In the genomic region with DNA sequence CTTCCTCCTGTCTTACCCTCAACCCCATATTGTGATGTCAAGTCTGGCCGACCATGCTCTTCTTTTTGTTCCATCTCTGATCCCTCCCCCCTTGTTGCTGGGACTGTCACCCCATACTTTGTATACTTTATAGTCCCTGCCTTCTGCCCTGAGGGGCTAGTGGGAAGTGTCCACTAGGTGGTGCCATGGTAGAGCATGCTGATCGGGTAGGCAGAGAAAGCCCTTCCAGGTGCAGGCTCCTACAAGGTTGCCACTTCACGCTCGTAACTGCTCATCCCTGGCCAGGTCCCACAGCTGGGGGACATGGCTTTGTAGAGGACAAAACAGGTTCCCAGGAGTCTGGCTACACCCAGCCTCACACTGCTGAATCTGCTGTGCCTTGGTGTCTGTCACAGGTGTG, we compare ENCODE assay signal across 9 mouse cellular contexts. TPM values are rescaled to one million over a fixed set of nuclear protein-coding genes. Genes with fewer than 3 reads are reported as not detected.
DNase-seq lines count a peak whose midpoint lies in the region; ATAC-seq and TF ChIP-seq lines count a peak whose summit lies in the region.
"Had no signal": no experiment of that assay in that cellular context is flagged by ENCODE, and none has a peak within 500 bp of the region (broad histone marks: within the 10 kb centered on the region; RNA-seq: fewer than 3 reads in every experiment).

No protein-coding gene starts in this region.

- H3K9ac ChIP-seq in forebrain, postnatal 0 days: no peak overlapping the region
- H3K9ac ChIP-seq in forebrain, embryonic 15.5 days (replicated peaks): no peak overlapping the region
- no peak overlapping the region for H3K9ac ChIP-seq in intestine, postnatal 0 days (ENCODE audit: low read depth, low read length)
- H3K9ac ChIP-seq: midbrain, embryonic 12.5 days had no signal

- H3K4me2 ChIP-seq in forebrain, postnatal 0 days (ENCODE audit: low read depth): no peak overlapping the region
- H3K4me2 ChIP-seq in forebrain, embryonic 15.5 days (replicated peaks): no peak overlapping the region
- H3K4me2 ChIP-seq in intestine, postnatal 0 days (replicated peaks; ENCODE audit: low read depth): no peak overlapping the region
- H3K4me2 ChIP-seq: midbrain, embryonic 12.5 days had no signal

- no peak overlapping the region for H3K4me3 ChIP-seq in forebrain, postnatal 0 days (ENCODE audit: low read depth, low read length)
- H3K4me3 ChIP-seq in forebrain, embryonic 15.5 days: no peak overlapping the region
- H3K4me3 ChIP-seq in intestine, postnatal 0 days (ENCODE audit: low read depth, low read length): no peak overlapping the region
- H3K4me3 ChIP-seq: midbrain, embryonic 12.5 days had no signal

- no peak for ATAC-seq in forebrain, postnatal 0 days
- ATAC-seq in forebrain, embryonic 15.5 days (replicated peaks): no peak
- ATAC-seq in intestine, postnatal 0 days: no peak
- no peak for ATAC-seq in frontal cortex, adult (ENCODE audit: low TSS enrichment)

- H3K27ac ChIP-seq in forebrain, postnatal 0 days (ENCODE audit: low read depth, low read length): no peak overlapping the region
- H3K27ac ChIP-seq in forebrain, embryonic 15.5 days (replicated peaks): no peak overlapping the region
- no peak overlapping the region for H3K27ac ChIP-seq in intestine, postnatal 0 days (ENCODE audit: low read depth, low read length)
- H3K27ac ChIP-seq: midbrain, embryonic 12.5 days had no signal

- no peak for DNase-seq in forebrain, postnatal 0 days
- DNase-seq in right cerebral cortex, postnatal 14 days: peak; percentile 40
- DNase-seq in right cerebral cortex, postnatal 25 days: no peak
- peak; percentile 19 to 22 for DNase-seq in thymus, postnatal 36 days
- no peak for DNase-seq in gastrocnemius, postnatal 4 days (ENCODE audit: low spot score in 2 of 2)

- H3K27me3 ChIP-seq in forebrain, postnatal 0 days (ENCODE audit: insufficient read depth, low read length): no peaks in the 10 kb centered on the region
- no peaks in the 10 kb centered on the region for H3K27me3 ChIP-seq in forebrain, embryonic 15.5 days
- H3K27me3 ChIP-seq in intestine, postnatal 0 days (replicated peaks; ENCODE audit: control insufficient read depth, insufficient read depth, low read length): no peaks in the 10 kb centered on the region
- H3K27me3 ChIP-seq: midbrain, embryonic 12.5 days had no signal

- H3K9me3 ChIP-seq in forebrain, postnatal 0 days (ENCODE audit: low read length): no peaks in the 10 kb centered on the region
- no peaks in the 10 kb centered on the region for H3K9me3 ChIP-seq in forebrain, embryonic 15.5 days
- H3K9me3 ChIP-seq in intestine, postnatal 0 days (ENCODE audit: control insufficient read depth): no peaks in the 10 kb centered on the region
- H3K9me3 ChIP-seq: midbrain, embryonic 12.5 days had no signal

- H3K36me3 ChIP-seq in forebrain, postnatal 0 days (ENCODE audit: insufficient read depth): no peaks in the 10 kb centered on the region
- no peaks in the 10 kb centered on the region for H3K36me3 ChIP-seq in forebrain, embryonic 15.5 days
- no peaks in the 10 kb centered on the region for H3K36me3 ChIP-seq in intestine, postnatal 0 days (ENCODE audit: control insufficient read depth, insufficient read depth)
- H3K36me3 ChIP-seq: midbrain, embryonic 12.5 days had no signal

- 70% methylated on average over 4 of the region's 4 CpGs for WGBS in forebrain, postnatal 0 days
- WGBS in forebrain, embryonic 15.5 days: 70% methylated on average over 4 of the region's 4 CpGs
- 53% methylated on average over 4 of the region's 4 CpGs for WGBS in intestine, postnatal 0 days

- peak; percentile 44 for TF ChIP-seq CTCF in forebrain, postnatal 0 days (IDR thresholded peaks at IDR 0.05; ENCODE audit: low read depth)
- peak; percentile 76 for TF ChIP-seq CTCF in intestine, postnatal 0 days (IDR thresholded peaks at IDR 0.05; ENCODE audit: low read depth)

- no peaks in the 10 kb centered on the region for H3K4me1 ChIP-seq in forebrain, postnatal 0 days (ENCODE audit: insufficient read depth)
- no peaks in the 10 kb centered on the region for H3K4me1 ChIP-seq in forebrain, embryonic 15.5 days
- H3K4me1 ChIP-seq in intestine, postnatal 0 days (replicated peaks; ENCODE audit: control insufficient read depth, insufficient read depth, low read length): no peaks in the 10 kb centered on the region
- H3K4me1 ChIP-seq: midbrain, embryonic 12.5 days had no signal

RNA-seq across cellular contexts. Expression of a gene that starts 29.5 kb away (rescaled TPM):
- total RNA-seq in forebrain, postnatal 0 days (2014; rRNA removed): 9.0 and 23.6 TPM in 2 replicates
- 3.4 and 4.8 TPM in 2 replicates for polyA plus RNA-seq in forebrain, postnatal 0 days (2015; fragmentation: Nextera tagmentation; extraction: Ambion mirVana)
- 5.4 and 5.9 TPM in 2 replicates for polyA plus RNA-seq in forebrain, embryonic 15.5 days (2015; fragmentation: Nextera tagmentation; extraction: Ambion mirVana)
- 39.5 and 40.7 TPM in 2 replicates for polyA plus RNA-seq in intestine, postnatal 0 days (2015; fragmentation: Nextera tagmentation; extraction: Ambion mirVana)
- 100 to 1,000 TPM; 479 to 480 TPM for total RNA-seq in gastrocnemius, postnatal 4 days (2021)

Comparison
In these comparisons a context has a peak if more than half of its experiments do, and no peak if none do; other contexts are left out.
1. DNase-seq: peak in right cerebral cortex, postnatal 14 days (single experiment) and thymus, postnatal 36 days (2 of 2); none in forebrain, postnatal 0 days (single experiment), right cerebral cortex, postnatal 25 days (single experiment) and gastrocnemius, postnatal 4 days (0 of 2).